Mouse (Mus musculus) Patski (cell line): ENCODE measurements at regions not wholly inside any gene's neighbourhood (a gene's known extent, or its start where the extent isn't known, plus 50 kb on each side); places are given as distances from the start of the nearest gene placed in this dataset.

ENCODE experiments used
- ATAC-seq: fragments of 100-300 bp; one replicate; pipeline ENCODE4 v1.8.0; 2021
- CTCF ChIA-PET: fragments of 350-600 bp; sonication (Branson Sonifier 250); formaldehyde crosslinking; loops from one replicate; lab custom pipeline; 2022; ENCODE audit warnings: inconsistent platforms; lab: Charles Lee
- POLR2A ChIA-PET: fragments of 350-600 bp; sonication (Branson Sonifier 250); formaldehyde crosslinking; loops from one replicate; lab custom pipeline; 2022; ENCODE audit warnings: antibody characterized with exemption, inconsistent platforms; lab: Charles Lee
- DNase-seq: peaks from one replicate; pipeline ENCODE4 v3.0.0-alpha.2; 2011; ENCODE audit warnings: low read depth, low spot score
- H3K27me3 ChIP-seq: fragments of 371-371 bp; one replicate; pipeline ENCODE4 v1.5.1; 2021
- CTCF ChIP-seq: fragments of 100-300 bp; IDR thresholded peaks from one replicate; pipeline ENCODE4 v1.5.1; 2021
- in situ Hi-C: fragments of 300-500 bp; cut with MboI; formaldehyde crosslinking; loops from 3 replicates; pipeline ENCODE4 v1.11.1; 2018; ENCODE audit warnings: low pct_unique_long_range_greater_than_20kb, mixed read lengths

GRCm38 (mm10) chr3:49842119-49842518, 85.0 kb upstream of the Pcdh18 start:
- ATAC-seq (no peak), DNase-seq (no peak)
- ChIA-PET CTCF (interaction anchor here (1.3 kb wide), 1 partner anchor 458 kb away, joined by 3 read pairs; no protein-coding TSS in a partner anchor), POLR2A (no interaction called here)
- H3K27me3 ChIP-seq = no peaks in the 10 kb centered on the region
- in situ Hi-C loops = no loop called here
- TF ChIP-seq CTCF = no peak

DNA sequence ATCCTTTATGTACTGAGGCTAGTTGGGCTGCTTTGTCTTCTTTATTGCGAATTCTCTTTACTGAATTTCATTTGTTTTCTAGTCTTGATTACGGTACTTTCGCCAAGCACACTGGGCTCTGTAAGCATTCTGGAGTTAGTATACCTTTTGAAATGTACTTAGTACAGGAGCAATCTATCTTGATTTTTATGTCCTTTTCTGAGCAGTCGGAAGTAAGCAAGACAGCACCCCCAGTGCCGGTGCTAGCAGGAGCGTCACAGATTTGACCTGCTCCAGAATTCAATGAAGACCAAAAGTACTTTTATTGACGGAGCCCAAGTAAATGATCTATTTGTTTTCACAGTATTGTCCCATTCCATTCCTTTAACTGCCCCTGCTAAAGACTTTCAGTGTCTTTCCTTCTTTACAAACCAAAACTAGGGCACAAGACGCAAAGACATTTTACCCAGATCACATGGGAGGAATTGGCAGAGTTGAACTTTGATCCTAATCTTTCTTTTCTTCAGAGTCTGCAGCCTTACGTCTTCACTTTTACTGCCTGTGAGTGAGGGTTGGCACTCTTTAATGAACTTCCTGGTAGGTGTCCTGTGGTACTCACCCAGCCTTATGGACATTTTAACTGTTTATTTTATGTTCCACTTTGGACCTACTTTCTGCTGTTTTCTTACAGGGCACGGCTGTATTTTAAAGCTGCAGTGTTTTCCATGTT, 83.5 kb upstream of the Pcdh18 start:
- ChIA-PET CTCF (no interaction called here), POLR2A (no interaction called here)
- ATAC-seq (no peak), DNase-seq (no peak)
- in situ Hi-C loops = no loop called here
- H3K27me3 ChIP-seq = no peaks in the 10 kb centered on the region
- TF ChIP-seq CTCF = no peak

DNA sequence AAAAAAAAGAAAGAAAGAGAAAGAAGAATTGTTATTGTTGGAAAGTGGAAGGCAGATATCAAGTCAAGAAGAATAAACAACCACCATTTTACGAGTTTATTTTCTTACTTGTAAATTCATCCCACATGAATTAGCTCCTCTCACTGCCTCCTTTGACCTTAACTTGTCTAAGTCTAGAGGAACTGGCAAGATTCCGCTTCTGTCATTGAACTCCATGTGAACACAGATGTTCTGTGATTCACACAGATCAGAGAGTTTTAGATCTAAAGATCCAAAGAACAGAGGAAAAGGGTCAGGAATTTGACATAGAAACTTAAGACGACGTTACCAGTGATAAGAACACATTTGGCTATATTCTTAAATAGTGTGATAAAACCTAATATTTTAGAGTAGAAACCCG, 57.3 kb upstream of the Pcdh18 start:
- no peak for DNase-seq
- in situ Hi-C loops = no loop called here
- no peaks in the 10 kb centered on the region for H3K27me3 ChIP-seq
- no peak for ATAC-seq
- CTCF ChIA-PET = no interaction called here
- no peak for TF ChIP-seq CTCF
- POLR2A ChIA-PET = no interaction called here

- in situ Hi-C loops = no loop called here
- POLR2A ChIA-PET = interaction anchor here (0.6 to 2.1 kb wide), 4 partner anchors 14 to 83 kb away, joined by 3 to 6 read pairs (median 6); no protein-coding TSS in a partner anchor
- CTCF ChIA-PET = interaction anchor here (0.6 to 6.6 kb wide), 8 partner anchors 15 to 158 kb away, joined by 3 to 64 read pairs (median 4); no protein-coding TSS in a partner anchor
- TF ChIP-seq CTCF = no peak
- DNase-seq (peak; percentile 22), ATAC-seq (peak; percentile 15)
- no peaks in the 10 kb centered on the region for H3K27me3 ChIP-seq
Observed at GRCm38 (mm10) chr3:49807721-49808120, 50.6 kb upstream of the Pcdh18 start.

DNA sequence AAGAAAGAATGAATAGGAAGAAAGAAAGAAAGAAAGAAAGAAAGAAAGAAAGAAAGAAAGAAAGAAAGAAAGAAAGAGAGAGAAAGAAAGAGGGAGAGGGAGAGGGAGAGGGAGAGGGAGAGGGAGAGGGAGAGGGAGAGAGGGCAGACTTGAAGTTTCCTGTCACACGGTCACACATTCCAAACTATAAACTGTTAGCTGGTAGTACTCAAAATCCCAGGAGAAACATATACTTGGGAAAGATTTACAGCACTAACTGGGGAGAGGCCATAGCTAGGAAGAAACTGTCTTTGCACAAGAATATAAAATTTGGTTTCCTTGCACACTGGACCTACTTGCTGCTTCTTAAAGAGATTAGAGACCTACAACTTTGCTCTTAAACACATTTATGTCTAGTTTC, 50.2 kb upstream of the Pcdh18 start:
- H3K27me3 ChIP-seq = no peaks in the 10 kb centered on the region
- ChIA-PET POLR2A (interaction anchor here (0.6 to 2.1 kb wide), 4 partner anchors 13 to 271 kb away, joined by 3 to 6 read pairs (median 4); no protein-coding TSS in a partner anchor), CTCF (interaction anchor here (1.4 to 6.6 kb wide), 3 partner anchors 15 to 41 kb away, joined by 3 to 64 read pairs (median 7); no protein-coding TSS in a partner anchor)
- ATAC-seq (no peak), DNase-seq (no peak)
- in situ Hi-C loops = no loop called here
- TF ChIP-seq CTCF = no peak
